Mouse (Mus musculus): ENCODE results near the gene Gm20388. TPM values are rescaled to one million over a fixed set of nuclear protein-coding genes. Genes with fewer than 3 reads are reported as not detected.

Gm20388 gene
- polyA plus RNA-seq, 1 experiment = 0.36 TPM

- Histone ChIP-seq H3K36me3 (ENCODE audit: control insufficient read depth) (peaks cover 99% of the 10 kb centered on the region), H3K27me3 (ENCODE audit: control insufficient read depth) (no peaks in the 10 kb centered on the region; the same call in 1 of the 2 replicates), H3K9me3 (ENCODE audit: control insufficient read depth, low read length) (peaks cover 4% of the 10 kb centered on the region), H3K4me1 (ENCODE audit: control insufficient read depth) (peaks cover 8% of the 10 kb centered on the region), H3K4me3 (replicated peaks) (no peak overlapping the region)
- TF ChIP-seq TAL1 (IDR thresholded peaks at IDR 0.05; ENCODE audit: low read length) (no peak), GATA1 (IDR thresholded peaks at IDR 0.05; ENCODE audit: low read length) (no peak)
Observed at GRCm38 (mm10) chr8:122497016-122497734, 2586.5 kb downstream of the Gm20388 start.

- Histone ChIP-seq H3K27me3 (ENCODE audit: control insufficient read depth) (no peaks in the 10 kb centered on the region; the same call in 1 of the 2 replicates), H3K36me3 (ENCODE audit: control insufficient read depth) (peaks cover 99% of the 10 kb centered on the region)
Observed at GRCm38 (mm10) chr8:122497912-122498311, 2587.3 kb downstream of the Gm20388 start.

GRCm38 (mm10) chr8:122500856-122501255, 2590.2 kb downstream of the Gm20388 start:
- Histone ChIP-seq H3K4me1 (ENCODE audit: control insufficient read depth) (peaks cover 8% of the 10 kb centered on the region), H3K36me3 (ENCODE audit: control insufficient read depth) (peaks cover 97% of the 10 kb centered on the region), H3K27me3 (ENCODE audit: control insufficient read depth) (no peaks in the 10 kb centered on the region; the same call in 1 of the 2 replicates), H3K4me3 (replicated peaks) (no peak overlapping the region), H3K9me3 (ENCODE audit: control insufficient read depth, low read length) (peaks cover 4% of the 10 kb centered on the region)
- TF ChIP-seq GATA1 (IDR thresholded peaks at IDR 0.05; ENCODE audit: low read length) (no peak), TAL1 (IDR thresholded peaks at IDR 0.05; ENCODE audit: low read length) (no peak)

More at GRCm38 (mm10) chr8:122497912-122498311, 2587.3 kb downstream of the Gm20388 start:
- TF ChIP-seq TAL1 (IDR thresholded peaks at IDR 0.05; ENCODE audit: low read length) (no peak), GATA1 (IDR thresholded peaks at IDR 0.05; ENCODE audit: low read length) (no peak)
- H3K4me3 ChIP-seq (replicated peaks) = no peak overlapping the region
- H3K9me3 ChIP-seq (ENCODE audit: control insufficient read depth, low read length) = peaks cover 4% of the 10 kb centered on the region
- H3K4me1 ChIP-seq (ENCODE audit: control insufficient read depth) = peaks cover 8% of the 10 kb centered on the region

GRCm38 (mm10) chr8:122511552-122511951, 2600.9 kb downstream of the Gm20388 start:
- Histone ChIP-seq H3K27me3 (ENCODE audit: control insufficient read depth) (no peaks in the 10 kb centered on the region), H3K4me1 (ENCODE audit: control insufficient read depth) (peaks cover 65% of the 10 kb centered on the region), H3K4me3 (replicated peaks) (no peak overlapping the region), H3K36me3 (ENCODE audit: control insufficient read depth) (peaks cover 100% of the 10 kb centered on the region), H3K9me3 (ENCODE audit: control insufficient read depth, low read length) (no peaks in the 10 kb centered on the region)
- TF ChIP-seq TAL1 (IDR thresholded peaks at IDR 0.05; ENCODE audit: low read length) (no peak), GATA1 (IDR thresholded peaks at IDR 0.05; ENCODE audit: low read length) (no peak)

DNA sequence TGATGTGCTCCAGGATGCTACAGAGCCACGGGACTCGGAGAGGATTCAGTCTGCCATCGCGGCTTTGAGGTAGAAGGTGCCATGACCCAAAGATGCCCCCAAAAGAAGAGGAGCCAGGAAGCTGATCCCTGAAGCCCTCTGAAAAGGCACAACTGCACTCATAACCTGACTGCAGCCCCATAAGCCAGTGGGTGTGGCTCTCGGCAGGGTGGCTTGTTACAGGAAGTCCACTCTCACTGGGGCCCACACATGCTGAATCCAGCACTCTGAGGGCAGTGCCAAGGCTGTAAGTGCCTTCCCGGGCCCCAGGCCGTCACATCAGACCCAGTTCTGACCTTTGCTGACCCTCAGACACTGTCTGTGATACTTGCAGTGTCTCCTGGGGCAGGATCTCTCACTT, 2601.8 kb downstream of the Gm20388 start:
- TF ChIP-seq TAL1 (IDR thresholded peaks at IDR 0.05; ENCODE audit: low read length) = no peak
- no peak for TF ChIP-seq GATA1 (IDR thresholded peaks at IDR 0.05; ENCODE audit: low read length)
- peaks cover 72% of the 10 kb centered on the region for H3K4me1 ChIP-seq (ENCODE audit: control insufficient read depth)
- no peaks in the 10 kb centered on the region for H3K27me3 ChIP-seq (ENCODE audit: control insufficient read depth)
- no peak overlapping the region for H3K4me3 ChIP-seq (replicated peaks)
- no peaks in the 10 kb centered on the region for H3K9me3 ChIP-seq (ENCODE audit: control insufficient read depth, low read length)
- H3K36me3 ChIP-seq (ENCODE audit: control insufficient read depth) = peaks cover 100% of the 10 kb centered on the region

DNA sequence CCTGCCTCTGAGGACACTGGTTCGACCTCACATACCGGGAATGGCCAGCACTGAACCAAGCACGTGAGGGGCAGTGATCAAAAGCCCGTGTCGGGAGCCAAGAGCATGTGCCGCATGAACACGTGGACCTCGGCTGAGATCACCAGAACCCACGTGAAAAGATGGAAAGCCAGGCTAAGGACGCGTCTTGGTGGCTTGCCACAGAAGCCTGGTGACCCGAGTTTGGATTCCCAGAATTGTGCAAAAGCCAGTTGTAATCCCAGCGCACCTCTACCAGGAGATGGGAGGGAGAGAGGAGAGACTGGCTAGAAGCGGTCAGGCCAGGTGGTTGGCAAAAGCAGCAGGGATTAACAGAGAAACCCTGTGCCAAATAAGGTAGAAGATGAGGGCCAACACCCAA, 2605.1 kb downstream of the Gm20388 start:
- Histone ChIP-seq H3K27me3 (ENCODE audit: control insufficient read depth) (no peaks in the 10 kb centered on the region), H3K36me3 (ENCODE audit: control insufficient read depth) (peaks cover 99% of the 10 kb centered on the region), H3K9me3 (ENCODE audit: control insufficient read depth, low read length) (no peaks in the 10 kb centered on the region), H3K4me1 (ENCODE audit: control insufficient read depth) (peaks cover 84% of the 10 kb centered on the region), H3K4me3 (replicated peaks) (no peak overlapping the region)
- TF ChIP-seq TAL1 (IDR thresholded peaks at IDR 0.05; ENCODE audit: low read length) (no peak), GATA1 (IDR thresholded peaks at IDR 0.05; ENCODE audit: low read length) (no peak)

GRCm38 (mm10) chr8:122517541-122518190, 2607.0 kb downstream of the Gm20388 start:
- TF ChIP-seq GATA1 (IDR thresholded peaks at IDR 0.05; ENCODE audit: low read length) = no peak
- no peak for TF ChIP-seq TAL1 (IDR thresholded peaks at IDR 0.05; ENCODE audit: low read length)
- H3K9me3 ChIP-seq (ENCODE audit: control insufficient read depth, low read length) = no peaks in the 10 kb centered on the region
- H3K27me3 ChIP-seq (ENCODE audit: control insufficient read depth) = no peaks in the 10 kb centered on the region
- H3K4me1 ChIP-seq (ENCODE audit: control insufficient read depth) = peaks cover 78% of the 10 kb centered on the region
- H3K36me3 ChIP-seq (ENCODE audit: control insufficient read depth) = peaks cover 92% of the 10 kb centered on the region
- H3K4me3 ChIP-seq (replicated peaks) = no peak overlapping the region

- TF ChIP-seq GATA1 (IDR thresholded peaks at IDR 0.05; ENCODE audit: low read length) (no peak), TAL1 (IDR thresholded peaks at IDR 0.05; ENCODE audit: low read length) (no peak)
- peaks cover 85% of the 10 kb centered on the region for H3K4me1 ChIP-seq (ENCODE audit: control insufficient read depth)
Observed at GRCm38 (mm10) chr8:122520611-122521010, 2610.0 kb downstream of the Gm20388 start.

More at GRCm38 (mm10) chr8:122520611-122521010, 2610.0 kb downstream of the Gm20388 start:
- Histone ChIP-seq H3K27me3 (ENCODE audit: control insufficient read depth) (no peaks in the 10 kb centered on the region), H3K9me3 (ENCODE audit: control insufficient read depth, low read length) (no peaks in the 10 kb centered on the region), H3K36me3 (ENCODE audit: control insufficient read depth) (peaks cover 92% of the 10 kb centered on the region), H3K4me3 (replicated peaks) (no peak overlapping the region)

Measured in erythroblast, embryonic 14.5 days (primary cell).